10 mouse cellular contexts compared by ENCODE assay signal in the genomic region with DNA sequence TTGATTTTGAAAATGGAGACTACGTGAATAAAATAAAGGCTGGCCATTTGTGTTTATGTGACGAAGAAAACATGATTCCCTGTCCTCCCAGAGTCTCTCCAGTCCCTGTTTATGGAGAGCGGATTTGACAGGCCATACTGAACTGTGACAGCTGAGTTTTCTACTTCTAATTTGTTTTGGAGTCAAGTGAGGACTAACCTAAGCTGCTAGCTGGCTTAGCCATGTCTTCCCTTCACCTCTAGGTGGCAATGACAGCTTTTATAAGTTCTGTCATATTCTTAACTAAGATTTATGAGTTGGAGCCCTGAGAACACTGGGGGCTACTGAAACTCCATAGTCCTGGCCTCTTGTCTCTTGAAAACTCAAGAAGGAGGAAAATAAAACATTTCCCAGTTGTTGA. TPM values are rescaled to one million over a fixed set of nuclear protein-coding genes. Genes with fewer than 3 reads are reported as not detected.
A peak's percentile ranks its signal among the peaks of the same experiment; 100 is the strongest.
DNase-seq lines count a peak whose midpoint lies in the region; ATAC-seq and TF ChIP-seq lines count a peak whose summit lies in the region.
"Had no signal": no experiment of that assay in that cellular context is flagged by ENCODE, and none has a peak within 500 bp of the region (broad histone marks: within the 10 kb centered on the region; RNA-seq: fewer than 3 reads in every experiment).

No protein-coding gene starts in this region.

- H3K36me3 ChIP-seq in heart, embryonic 12.5 days, result peaks cover 12% of the 10 kb centered on the region
- peaks cover 3% of the 10 kb centered on the region; the same call in 1 of the 2 replicates for H3K36me3 ChIP-seq in liver, postnatal 0 days (replicated peaks; ENCODE audit: insufficient read depth, low read length)
- peaks cover 34% of the 10 kb centered on the region for H3K36me3 ChIP-seq in liver, embryonic 12.5 days

- DNase-seq in heart, adult 11 months, result peak; percentile 79
- DNase-seq in liver, postnatal 0 days, result no peak
- DNase-seq in Patski (ENCODE audit: low read depth, low spot score), result no peak
- DNase-seq in retina, embryonic 14.5 days (ENCODE audit: low spot score), result peak; percentile 56
- no peak for DNase-seq in frontal cortex, postnatal 14 days (ENCODE audit: low spot score in 2 of 2)
- DNase-seq in kidney, adult 8-10 months, result no peak
- DNase-seq: thymus, adult 18-20 months had no signal

- peaks cover 16% of the 10 kb centered on the region for H3K4me1 ChIP-seq in heart, embryonic 12.5 days (replicated peaks)
- no peaks in the 10 kb centered on the region for H3K4me1 ChIP-seq in liver, postnatal 0 days (ENCODE audit: insufficient read depth)
- H3K4me1 ChIP-seq in liver, embryonic 12.5 days, result peaks cover 7% of the 10 kb centered on the region; the same call in 1 of the 2 replicates

- POLR2A ChIA-PET in Patski (lab: Charles Lee), result interaction anchor here (1.3 kb wide), 1 partner anchor 94 kb away, joined by 3 read pairs; no protein-coding TSS in a partner anchor

- H3K9me3 ChIP-seq in heart, embryonic 12.5 days (replicated peaks), result no peaks in the 10 kb centered on the region
- H3K9me3 ChIP-seq in liver, postnatal 0 days (ENCODE audit: low read length), result no peaks in the 10 kb centered on the region
- H3K9me3 ChIP-seq in liver, embryonic 12.5 days (replicated peaks), result no peaks in the 10 kb centered on the region
- H3K9me3 ChIP-seq: embryonic facial prominence, embryonic 15.5 days had no signal

- no peak overlapping the region for H3K9ac ChIP-seq in heart, embryonic 12.5 days
- H3K9ac ChIP-seq in liver, postnatal 0 days (replicated peaks), result no peak overlapping the region
- H3K9ac ChIP-seq in liver, embryonic 12.5 days, result no peak overlapping the region
- H3K9ac ChIP-seq: embryonic facial prominence, embryonic 15.5 days had no signal

- ATAC-seq in heart, embryonic 12.5 days (ENCODE audit: insufficient number of reproducible peaks, low FRiP score), result no peak
- no peak for ATAC-seq in liver, postnatal 0 days
- ATAC-seq in liver, embryonic 12.5 days, result no peak
- ATAC-seq in Patski, result no peak

- H3K4me3 ChIP-seq in heart, embryonic 12.5 days, result no peak overlapping the region
- H3K4me3 ChIP-seq in liver, postnatal 0 days (ENCODE audit: low read depth, low read length), result no peak overlapping the region
- H3K4me3 ChIP-seq in liver, embryonic 12.5 days, result no peak overlapping the region
- H3K4me3 ChIP-seq: embryonic facial prominence, embryonic 15.5 days had no signal

- 80% methylated on average over 3 of the region's 3 CpGs for WGBS in heart, embryonic 12.5 days
- 72% methylated on average over 3 of the region's 3 CpGs for WGBS in liver, postnatal 0 days (ENCODE audit: insufficient replicate concordance)
- 71% methylated on average over 3 of the region's 3 CpGs for WGBS in liver, embryonic 12.5 days (ENCODE audit: insufficient replicate concordance)

- no peak overlapping the region for H3K4me2 ChIP-seq in heart, embryonic 12.5 days
- H3K4me2 ChIP-seq in liver, postnatal 0 days (ENCODE audit: low read depth, low read length), result no peak overlapping the region
- no peak overlapping the region for H3K4me2 ChIP-seq in liver, embryonic 12.5 days
- H3K4me2 ChIP-seq: embryonic facial prominence, embryonic 15.5 days had no signal

- H3K27me3 ChIP-seq in heart, embryonic 12.5 days (replicated peaks), result no peaks in the 10 kb centered on the region
- H3K27me3 ChIP-seq in liver, postnatal 0 days (ENCODE audit: insufficient read depth, low read length), result no peaks in the 10 kb centered on the region
- H3K27me3 ChIP-seq in liver, embryonic 12.5 days (replicated peaks), result no peaks in the 10 kb centered on the region
- no peaks in the 10 kb centered on the region for H3K27me3 ChIP-seq in Patski
- H3K27me3 ChIP-seq: embryonic facial prominence, embryonic 15.5 days had no signal

- no peak overlapping the region for H3K27ac ChIP-seq in heart, embryonic 12.5 days (ENCODE audit: poor library complexity, severe bottlenecking)
- H3K27ac ChIP-seq in liver, postnatal 0 days (ENCODE audit: low read depth), result no peak overlapping the region
- H3K27ac ChIP-seq in liver, embryonic 12.5 days, result no peak overlapping the region
- H3K27ac ChIP-seq: embryonic facial prominence, embryonic 15.5 days had no signal

- CTCF ChIA-PET in Patski (lab: Charles Lee), result interaction anchor here (0.7 to 3.6 kb wide), 8 partner anchors 11 to 256 kb away, joined by 3 to 22 read pairs (median 4); partner anchors contain the start of gene Tgfb3

- no peak for TF ChIP-seq EP300 in liver, postnatal 0 days (IDR thresholded peaks at IDR 0.05; ENCODE audit: low read depth)

- TF ChIP-seq CTCF in liver, postnatal 0 days (IDR thresholded peaks at IDR 0.05; ENCODE audit: low read depth), result peak; percentile 52
- TF ChIP-seq CTCF in Patski (IDR thresholded peaks at IDR 0.05), result peak; percentile 67

- in situ Hi-C loops in Patski (cut with MboI; ENCODE audit: low pct_unique_long_range_greater_than_20kb), result no loop called here

RNA-seq across cellular contexts. Expression of gene Ttll5, which starts 41.1 kb away (rescaled TPM):
- polyA plus RNA-seq in heart, embryonic 12.5 days (2016; fragmentation: Nextera tagmentation; extraction: Ambion mirVana), result 13.6 and 15.2 TPM in 2 replicates
- 2.8 and 3.0 TPM in 2 replicates for polyA plus RNA-seq in liver, postnatal 0 days (2015; fragmentation: Nextera tagmentation; extraction: Ambion mirVana)
- polyA plus RNA-seq in liver, embryonic 12.5 days (2016; fragmentation: Nextera tagmentation; extraction: Ambion mirVana), result 9.8 and 10.4 TPM in 2 replicates
- polyA plus RNA-seq in Patski (2021), result 14.5 TPM

RNA-seq across cellular contexts. Expression of gene Erg28, which starts 41.2 kb away (rescaled TPM):
- polyA plus RNA-seq in heart, embryonic 12.5 days (2016; fragmentation: Nextera tagmentation; extraction: Ambion mirVana), result 80.6 and 81.3 TPM in 2 replicates
- polyA plus RNA-seq in liver, postnatal 0 days (2015; fragmentation: Nextera tagmentation; extraction: Ambion mirVana), result 85.7 and 94.2 TPM in 2 replicates
- polyA plus RNA-seq in liver, embryonic 12.5 days (2016; fragmentation: Nextera tagmentation; extraction: Ambion mirVana), result 99.3 and 101 TPM in 2 replicates
- 47.6 TPM for polyA plus RNA-seq in Patski (2021)

Comparison
In these comparisons a context has a peak if more than half of its experiments do, and no peak if none do; other contexts are left out.
1. DNase-seq: peak in heart, adult 11 months (single experiment) and retina, embryonic 14.5 days (single experiment); none in liver, postnatal 0 days (single experiment), Patski (single experiment), frontal cortex, postnatal 14 days (0 of 2) and kidney, adult 8-10 months (0 of 2).